Mouse (Mus musculus): ENCODE results near the gene Elk3. TPM values are rescaled to one million over a fixed set of nuclear protein-coding genes. Genes with fewer than 3 reads are reported as not detected.
A peak's percentile ranks its signal among the peaks of the same experiment; 100 is the strongest.

Elk3 gene
- polyA plus RNA-seq, 1 experiment, result 65.1 TPM

GRCm38 (mm10) chr10:93249901-93250300 is 61.0 kb downstream of the Elk3 start:
- Histone ChIP-seq H3K4me3 (ENCODE audit: insufficient read depth, low read length) (no peak overlapping the region), H3K4me1 (ENCODE audit: control insufficient read depth, insufficient read depth, low read length) (peaks cover 7% of the 10 kb centered on the region), H3K27ac (ENCODE audit: insufficient read depth, low read depth, low read length) (no peak overlapping the region)
- TF ChIP-seq POLR2A (IDR thresholded peaks at IDR 0.05; ENCODE audit: borderline replicate concordance, low read depth, low read length), result no peak
- no peak for TF ChIP-seq CTCF (IDR thresholded peaks at IDR 0.05; ENCODE audit: low read depth, low read length)

- Histone ChIP-seq H3K4me3 (ENCODE audit: insufficient read depth, low read length) (no peak overlapping the region), H3K4me1 (ENCODE audit: control insufficient read depth, insufficient read depth, low read length) (peaks cover 7% of the 10 kb centered on the region), H3K27ac (ENCODE audit: insufficient read depth, low read depth, low read length) (no peak overlapping the region)
- TF ChIP-seq POLR2A (IDR thresholded peaks at IDR 0.05; ENCODE audit: borderline replicate concordance, low read depth, low read length), result no peak
- no peak for TF ChIP-seq CTCF (IDR thresholded peaks at IDR 0.05; ENCODE audit: low read depth, low read length)
Observed at GRCm38 (mm10) chr10:93248416-93248815, 62.5 kb downstream of the Elk3 start.

GRCm38 (mm10) chr10:93247902-93248301 is 63.0 kb downstream of the Elk3 start:
- Histone ChIP-seq H3K27ac (ENCODE audit: insufficient read depth, low read depth, low read length) (no peak overlapping the region), H3K4me3 (ENCODE audit: insufficient read depth, low read length) (no peak overlapping the region), H3K4me1 (ENCODE audit: control insufficient read depth, insufficient read depth, low read length) (peaks cover 7% of the 10 kb centered on the region)
- TF ChIP-seq POLR2A (IDR thresholded peaks at IDR 0.05; ENCODE audit: borderline replicate concordance, low read depth, low read length) (no peak), CTCF (IDR thresholded peaks at IDR 0.05; ENCODE audit: low read depth, low read length) (no peak)

GRCm38 (mm10) chr10:93247422-93247821 is 63.5 kb downstream of the Elk3 start:
- H3K27ac ChIP-seq (ENCODE audit: insufficient read depth, low read depth, low read length), result no peak overlapping the region
- TF ChIP-seq CTCF (IDR thresholded peaks at IDR 0.05; ENCODE audit: low read depth, low read length) (no peak), POLR2A (IDR thresholded peaks at IDR 0.05; ENCODE audit: borderline replicate concordance, low read depth, low read length) (no peak)

GRCm38 (mm10) chr10:93246185-93246920 is 64.6 kb downstream of the Elk3 start:
- H3K4me1 ChIP-seq (ENCODE audit: control insufficient read depth, insufficient read depth, low read length), result peaks cover 13% of the 10 kb centered on the region
- H3K27ac ChIP-seq (ENCODE audit: insufficient read depth, low read depth, low read length), result no peak overlapping the region
- H3K4me3 ChIP-seq (ENCODE audit: insufficient read depth, low read length), result no peak overlapping the region
- no peak for TF ChIP-seq POLR2A (IDR thresholded peaks at IDR 0.05; ENCODE audit: borderline replicate concordance, low read depth, low read length)
- no peak for TF ChIP-seq CTCF (IDR thresholded peaks at IDR 0.05; ENCODE audit: low read depth, low read length)

More at GRCm38 (mm10) chr10:93247422-93247821, 63.5 kb downstream of the Elk3 start:
- no peak overlapping the region for H3K4me3 ChIP-seq (ENCODE audit: insufficient read depth, low read length)
- H3K4me1 ChIP-seq (ENCODE audit: control insufficient read depth, insufficient read depth, low read length), result peaks cover 7% of the 10 kb centered on the region

- TF ChIP-seq POLR2A (IDR thresholded peaks at IDR 0.05; ENCODE audit: borderline replicate concordance, low read depth, low read length), result no peak
- Histone ChIP-seq H3K4me3 (ENCODE audit: insufficient read depth, low read length) (no peak overlapping the region), H3K27ac (ENCODE audit: insufficient read depth, low read depth, low read length) (no peak overlapping the region), H3K4me1 (ENCODE audit: control insufficient read depth, insufficient read depth, low read length) (peaks cover 13% of the 10 kb centered on the region)
Observed at GRCm38 (mm10) chr10:93244209-93244705, 66.7 kb downstream of the Elk3 start.

- Histone ChIP-seq H3K4me3 (ENCODE audit: insufficient read depth, low read length) (no peak overlapping the region), H3K4me1 (ENCODE audit: control insufficient read depth, insufficient read depth, low read length) (peaks cover 13% of the 10 kb centered on the region), H3K27ac (ENCODE audit: insufficient read depth, low read depth, low read length) (no peak overlapping the region)
- no peak for TF ChIP-seq CTCF (IDR thresholded peaks at IDR 0.05; ENCODE audit: low read depth, low read length)
- TF ChIP-seq POLR2A (IDR thresholded peaks at IDR 0.05; ENCODE audit: borderline replicate concordance, low read depth, low read length), result no peak
Observed at GRCm38 (mm10) chr10:93242861-93243260, 68.1 kb downstream of the Elk3 start.

GRCm38 (mm10) chr10:93242208-93242607 is 68.7 kb downstream of the Elk3 start:
- Histone ChIP-seq H3K4me1 (ENCODE audit: control insufficient read depth, insufficient read depth, low read length) (peaks cover 13% of the 10 kb centered on the region), H3K4me3 (ENCODE audit: insufficient read depth, low read length) (no peak overlapping the region), H3K27ac (ENCODE audit: insufficient read depth, low read depth, low read length) (peak overlapping the region; percentile 58)
- TF ChIP-seq CTCF (IDR thresholded peaks at IDR 0.05; ENCODE audit: low read depth, low read length) (no peak), POLR2A (IDR thresholded peaks at IDR 0.05; ENCODE audit: borderline replicate concordance, low read depth, low read length) (no peak)

- no peak overlapping the region for H3K4me3 ChIP-seq (ENCODE audit: insufficient read depth, low read length)
Observed at GRCm38 (mm10) chr10:93239201-93239806, 71.6 kb downstream of the Elk3 start.

GRCm38 (mm10) chr10:93234692-93235091 is 76.2 kb downstream of the Elk3 start:
- TF ChIP-seq CTCF (IDR thresholded peaks at IDR 0.05; ENCODE audit: low read depth, low read length), result no peak
- TF ChIP-seq POLR2A (IDR thresholded peaks at IDR 0.05; ENCODE audit: borderline replicate concordance, low read depth, low read length), result no peak
- H3K4me3 ChIP-seq (ENCODE audit: insufficient read depth, low read length), result no peak overlapping the region

More at GRCm38 (mm10) chr10:93239201-93239806, 71.6 kb downstream of the Elk3 start:
- Histone ChIP-seq H3K27ac (ENCODE audit: insufficient read depth, low read depth, low read length) (no peak overlapping the region), H3K4me1 (ENCODE audit: control insufficient read depth, insufficient read depth, low read length) (peaks cover 11% of the 10 kb centered on the region)
- TF ChIP-seq CTCF (IDR thresholded peaks at IDR 0.05; ENCODE audit: low read depth, low read length) (no peak), POLR2A (IDR thresholded peaks at IDR 0.05; ENCODE audit: borderline replicate concordance, low read depth, low read length) (no peak)

More at GRCm38 (mm10) chr10:93234692-93235091, 76.2 kb downstream of the Elk3 start:
- H3K27ac ChIP-seq (ENCODE audit: insufficient read depth, low read depth, low read length), result no peak overlapping the region
- H3K4me1 ChIP-seq (ENCODE audit: control insufficient read depth, insufficient read depth, low read length), result peaks cover 8% of the 10 kb centered on the region
